Mouse (Mus musculus) kidney, embryonic 16.5 days (tissue): ENCODE results near the gene Sv2b. TPM values are rescaled to one million over a fixed set of nuclear protein-coding genes. Genes with fewer than 3 reads are reported as not detected.

Source experiments
- polyA plus RNA-seq: library from polyadenylated mRNA; unstranded; fragments of >200 nt; fragmentation: Nextera tagmentation; extraction: Ambion mirVana; gene quantifications from 2 replicates; pipeline ENCODE4 v1.2.1, GENCODE M21; 2015

Sv2b gene
- polyA plus RNA-seq, 1 experiment from 2014 or later = 1.6 TPM

Other genes with a start within 250 kb of the Sv2b start
- 35.2 and 44.5 TPM in 2 replicates for gene Akap13, start 146.3 kb upstream of the Sv2b start, polyA plus RNA-seq